Mouse (Mus musculus): Measurements from ENCODE around the gene Kcnip1. TPM values are rescaled to one million over a fixed set of nuclear protein-coding genes. Genes with fewer than 3 reads are reported as not detected.

Kcnip1 gene
- total and polyA plus RNA-seq, 3 experiments: 0.04 to 0.17 TPM; not detected in 1

GRCm38 (mm10) chr11:33748754-33749153 lies 244.2 kb downstream of the Kcnip1 start:
- H3K4me2 ChIP-seq (ENCODE audit: insufficient read depth, low read depth, poor library complexity, severe bottlenecking): no peak overlapping the region
- peaks cover 57% of the 10 kb centered on the region for H3K27me3 ChIP-seq (replicated peaks)
- peaks cover 5% of the 10 kb centered on the region for H3K9me3 ChIP-seq (replicated peaks; ENCODE audit: low read length)
- no peak for DNase-seq (ENCODE audit: extremely low read depth)
- H3K4me3 ChIP-seq (replicated peaks in 1 of 3; ENCODE audit: low read depth in 2 of 3, low read length in 2 of 3, poor library complexity in 1 of 3): no peak overlapping the region
- H3K27ac ChIP-seq (ENCODE audit: insufficient read depth, low read depth): no peak overlapping the region
- H3K36me3 ChIP-seq (replicated peaks in 1 of 2; ENCODE audit: control insufficient read depth in 1 of 2, insufficient read depth in 1 of 2, low read length in 1 of 2): no peaks in the 10 kb centered on the region
- no peaks in the 10 kb centered on the region; a peak in 1 of 4 replicates for H3K4me1 ChIP-seq (ENCODE audit: control insufficient read depth in 1 of 2, insufficient read depth in 2 of 2)
- dilution Hi-C loops (cut with MboI; ENCODE audit: extremely low pct_ligation_motif_present, extremely low pct_unique_long_range_greater_than_20kb, low sequenced_read_pairs): no loop called here
- no peaks in the 10 kb centered on the region for H3K79me2 ChIP-seq (replicated peaks; ENCODE audit: control insufficient read depth, extremely low read depth, insufficient read depth, poor library complexity, severe bottlenecking)
- no peak overlapping the region for H3K9ac ChIP-seq (ENCODE audit: insufficient read depth, low read depth)
- in situ Hi-C loops (cut with MboI; ENCODE audit: low pct_ligation_motif_present, low pct_unique_long_range_greater_than_20kb, low sequenced_read_pairs): loop anchor here (25.0 kb wide), 1 partner anchor 339 kb away; the partner anchor contains the start of gene 4930469K13Rik
- no peak for TF ChIP-seq MAFK (IDR thresholded peaks at IDR 0.05; ENCODE audit: insufficient replicate concordance, low read length)

- Histone ChIP-seq H3K4me2 (ENCODE audit: insufficient read depth, low read depth, poor library complexity, severe bottlenecking) (no peak overlapping the region), H3K27ac (ENCODE audit: insufficient read depth, low read depth) (no peak overlapping the region), H3K79me2 (replicated peaks; ENCODE audit: control insufficient read depth, extremely low read depth, insufficient read depth, poor library complexity, severe bottlenecking) (no peaks in the 10 kb centered on the region), H3K9me3 (replicated peaks; ENCODE audit: low read length) (peaks cover 5% of the 10 kb centered on the region), H3K4me1 (ENCODE audit: control insufficient read depth in 1 of 2, insufficient read depth in 2 of 2) (no peaks in the 10 kb centered on the region; a peak in 1 of 4 replicates), H3K9ac (ENCODE audit: insufficient read depth, low read depth) (no peak overlapping the region), H3K27me3 (replicated peaks) (peaks cover 65% of the 10 kb centered on the region), H3K4me3 (replicated peaks in 1 of 3; ENCODE audit: low read depth in 2 of 3, low read length in 2 of 3, poor library complexity in 1 of 3) (no peak overlapping the region), H3K36me3 (replicated peaks in 1 of 2; ENCODE audit: control insufficient read depth in 1 of 2, insufficient read depth in 1 of 2, low read length in 1 of 2) (no peaks in the 10 kb centered on the region)
- in situ Hi-C loops (cut with MboI; ENCODE audit: low pct_ligation_motif_present, low pct_unique_long_range_greater_than_20kb, low sequenced_read_pairs): loop anchor here (25.0 kb wide), 1 partner anchor 340 kb away; the partner anchor contains the start of gene 4930469K13Rik
- no peak for TF ChIP-seq JUND (conservative IDR thresholded peaks at IDR 0.05; ENCODE audit: low read depth, low read length)
- TF ChIP-seq MAFK (IDR thresholded peaks at IDR 0.05; ENCODE audit: insufficient replicate concordance, low read length): no peak
- no peak for TF ChIP-seq MYC (IDR thresholded peaks at IDR 0.05; ENCODE audit: low read depth, low read length)
- TF ChIP-seq MXI1 (IDR thresholded peaks at IDR 0.05; ENCODE audit: low read depth, low read length): no peak
- dilution Hi-C loops (cut with MboI; ENCODE audit: extremely low pct_ligation_motif_present, extremely low pct_unique_long_range_greater_than_20kb, low sequenced_read_pairs): no loop called here
- no peak for DNase-seq (ENCODE audit: extremely low read depth)
These were observed 245.5 kb downstream of the Kcnip1 start for GRCm38 (mm10) chr11:33747402-33747955.

- dilution Hi-C loops (cut with MboI; ENCODE audit: extremely low pct_ligation_motif_present, extremely low pct_unique_long_range_greater_than_20kb, low sequenced_read_pairs): no loop called here
- Histone ChIP-seq H3K9ac (ENCODE audit: insufficient read depth, low read depth) (no peak overlapping the region), H3K36me3 (replicated peaks in 1 of 2; ENCODE audit: control insufficient read depth in 1 of 2, insufficient read depth in 1 of 2, low read length in 1 of 2) (no peaks in the 10 kb centered on the region), H3K4me3 (replicated peaks in 1 of 3; ENCODE audit: low read depth in 2 of 3, low read length in 2 of 3, poor library complexity in 1 of 3) (no peak overlapping the region), H3K27ac (ENCODE audit: insufficient read depth, low read depth) (no peak overlapping the region), H3K4me2 (ENCODE audit: insufficient read depth, low read depth, poor library complexity, severe bottlenecking) (no peak overlapping the region), H3K9me3 (replicated peaks; ENCODE audit: low read length) (peaks cover 5% of the 10 kb centered on the region), H3K4me1 (ENCODE audit: control insufficient read depth in 1 of 2, insufficient read depth in 2 of 2) (no peaks in the 10 kb centered on the region; a peak in 1 of 4 replicates), H3K79me2 (replicated peaks; ENCODE audit: control insufficient read depth, extremely low read depth, insufficient read depth, poor library complexity, severe bottlenecking) (no peaks in the 10 kb centered on the region), H3K27me3 (replicated peaks) (peaks cover 67% of the 10 kb centered on the region)
- TF ChIP-seq JUN (IDR thresholded peaks at IDR 0.05; ENCODE audit: insufficient read depth, low read depth, low read length) (no peak), ZKSCAN1 (IDR thresholded peaks at IDR 0.05; ENCODE audit: borderline replicate concordance, low read depth, low read length) (no peak), GABPA (IDR thresholded peaks at IDR 0.05; ENCODE audit: insufficient replicate concordance, low read depth, low read length) (no peak), KAT2A (IDR thresholded peaks at IDR 0.05; ENCODE audit: insufficient replicate concordance, low read length) (no peak), CHD2 (IDR thresholded peaks at IDR 0.05; ENCODE audit: low read length) (no peak), ELF1 (IDR thresholded peaks at IDR 0.05; ENCODE audit: low read depth, low read length) (no peak), EP300 (IDR thresholded peaks at IDR 0.05; ENCODE audit: low read length) (no peak), MAX (IDR thresholded peaks at IDR 0.05; ENCODE audit: low read length) (no peak), HCFC1 (IDR thresholded peaks at IDR 0.05; ENCODE audit: low read depth, low read length) (no peak), CTCF (conservative IDR thresholded peaks at IDR 0.05 in 1 of 2, IDR thresholded peaks at IDR 0.05 in 1 of 2; ENCODE audit: low read depth in 2 of 2, low read length in 2 of 2) (no peak), MEF2A (IDR thresholded peaks at IDR 0.05; ENCODE audit: borderline replicate concordance, low read depth, low read length) (no peak), MAZ (IDR thresholded peaks at IDR 0.05; ENCODE audit: low read depth, low read length) (no peak), RAD21 (IDR thresholded peaks at IDR 0.05; ENCODE audit: low read depth, low read length) (no peak), BHLHE40 (IDR thresholded peaks at IDR 0.05; ENCODE audit: low read depth, low read length) (no peak)
- DNase-seq (ENCODE audit: extremely low read depth): no peak
- in situ Hi-C loops (cut with MboI; ENCODE audit: low pct_ligation_motif_present, low pct_unique_long_range_greater_than_20kb, low sequenced_read_pairs): loop anchor here (25.0 kb wide), 1 partner anchor 341 kb away; the partner anchor contains the start of gene 4930469K13Rik
These were observed 246.6 kb downstream of the Kcnip1 start for GRCm38 (mm10) chr11:33746402-33746801.
